Mouse (Mus musculus) adrenal gland, postnatal 25 days (tissue): Measurements from ENCODE around the gene Olfr791. TPM values are rescaled to one million over a fixed set of nuclear protein-coding genes. Genes with fewer than 3 reads are reported as not detected.

ENCODE experiments used
- DNase-seq: peaks from one replicate; pipeline ENCODE4 v3.0.0; 2021; ENCODE audit warnings: mixed read lengths
- long read RNA-seq: library from polyadenylated mRNA; stranded (forward); transcript quantifications from one replicate; pipeline ENCODE4 v2.0.0, GENCODE M21; 2021
- total RNA-seq: library from RNA; stranded (reverse); gene quantifications from 2 replicates; pipeline ENCODE4 v1.2.3, GENCODE M21; 2021

Gene Olfr791
- not detected in 2 replicates for total RNA-seq
- long read RNA-seq: 0 reads

- no peak for DNase-seq
Measured at GRCm38 (mm10) chr10:129521492-129521891, at the start of gene Olfr791. Gene Olfr791 (plus strand): TSS chr10:129521792.

GRCm38 (mm10) chr10:129473256-129473655 lies 48.3 kb upstream of the Olfr791 start:
- no peak for DNase-seq

GRCm38 (mm10) chr10:129473723-129474122 lies 47.9 kb upstream of the Olfr791 start:
- no peak for DNase-seq

DNA sequence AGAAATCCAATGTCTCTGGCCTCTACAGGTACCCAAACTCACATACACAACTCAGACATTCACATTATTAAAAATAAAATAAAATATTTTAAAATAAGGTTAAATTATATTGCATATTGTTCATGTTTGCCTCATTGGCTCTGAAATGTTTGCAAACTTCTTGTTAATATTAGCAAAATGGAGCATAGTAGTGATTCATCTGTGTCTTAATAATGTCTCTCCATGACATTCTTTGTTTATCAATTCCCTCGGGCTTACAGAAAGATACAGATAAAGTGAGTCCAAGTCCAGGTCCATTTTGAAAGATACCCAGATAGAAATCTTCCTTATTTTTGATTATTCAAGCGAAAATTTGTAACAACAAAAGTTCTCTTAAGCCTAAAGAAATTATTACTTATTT lies 37.1 kb upstream of the Olfr791 start, which contains the start of gene Olfr789:
TSS of gene Olfr789 (plus strand) at position 301 of the 400 bp plus-strand sequence.
- DNase-seq: no peak

DNA sequence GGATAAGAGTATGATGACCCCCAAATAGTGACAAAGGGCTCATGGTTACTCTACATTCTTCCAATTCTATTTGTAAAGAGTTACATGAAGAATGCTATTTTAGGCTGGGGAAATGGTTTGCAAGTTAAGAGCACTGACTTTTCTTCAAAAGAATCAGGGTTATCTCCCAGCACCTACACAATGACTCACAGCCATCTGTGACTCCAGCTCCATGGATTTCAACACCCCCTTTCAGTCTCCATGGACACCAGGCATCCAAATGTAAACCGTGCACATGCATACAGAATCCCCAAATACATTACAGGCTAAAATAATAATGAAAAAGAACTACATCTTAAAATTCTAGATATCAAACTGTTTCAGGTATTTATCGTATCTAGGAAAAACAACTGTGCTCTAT lies 31.5 kb upstream of the Olfr791 start:
- no peak for DNase-seq

DNA sequence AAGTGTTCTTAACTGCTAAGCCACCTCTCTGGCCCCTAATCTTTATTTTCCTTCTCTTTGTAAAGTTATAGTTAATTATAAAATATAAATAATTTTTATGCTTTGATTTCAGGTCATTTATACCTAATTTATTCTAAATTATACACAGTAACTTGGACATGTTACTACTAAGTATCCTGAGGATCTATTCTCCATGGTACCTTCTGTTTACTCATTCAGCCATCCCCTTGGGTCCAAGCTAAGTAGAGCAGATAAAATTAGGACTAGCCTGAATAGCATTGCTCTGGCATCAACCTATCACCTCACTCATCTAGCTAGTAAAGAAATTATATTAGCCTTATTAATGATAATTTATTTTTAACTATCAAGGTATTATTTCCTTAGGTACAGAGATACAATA lies 23.4 kb upstream of the Olfr791 start, which contains the start of gene Olfr790:
TSS of gene Olfr790 (plus strand) at position 301 of the 400 bp plus-strand sequence.
- no peak for DNase-seq

DNA sequence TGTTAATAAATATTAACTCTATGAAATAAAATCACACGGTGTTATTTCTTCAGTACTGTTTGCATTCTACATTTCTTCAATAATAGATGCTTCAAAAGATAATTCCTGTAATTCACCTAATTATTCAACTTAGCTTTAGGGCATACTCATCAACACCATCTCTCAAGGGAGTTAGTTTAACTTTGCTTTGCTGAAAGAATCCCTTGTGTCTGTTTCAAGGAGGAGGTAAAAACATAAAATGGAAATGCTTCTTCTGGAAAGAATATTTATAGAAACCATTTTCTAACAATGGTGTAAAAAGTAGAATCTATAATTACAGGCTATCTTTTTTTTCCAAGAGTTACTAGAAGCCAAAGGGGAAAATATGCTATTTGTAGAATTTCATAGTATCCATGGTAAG lies 17.3 kb downstream of the Olfr791 start, which contains the start of gene Olfr792:
TSS of gene Olfr792 (plus strand) at position 301 of the 400 bp plus-strand sequence.
- no peak for DNase-seq

- no peak for DNase-seq
Measured at GRCm38 (mm10) chr10:129549354-129549753, 27.8 kb downstream of the Olfr791 start.

DNA sequence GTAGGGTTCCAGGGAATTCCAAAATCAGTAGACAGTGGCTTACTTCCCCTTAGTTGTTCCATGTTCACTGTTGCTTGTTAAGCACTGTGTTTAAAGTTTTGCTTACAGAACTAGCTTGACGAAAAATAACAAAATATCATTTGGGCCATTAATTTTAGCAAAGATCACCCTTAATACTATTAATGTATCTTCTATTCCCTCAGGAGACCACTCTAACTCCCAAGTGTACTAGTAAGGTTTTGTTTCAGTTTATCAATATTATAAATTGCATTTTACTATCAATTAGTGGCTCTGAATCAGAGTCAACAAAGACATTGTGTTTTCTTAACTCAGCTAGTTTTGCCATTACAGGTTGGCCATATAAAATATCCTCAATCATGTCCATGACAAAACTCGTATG lies 45.8 kb downstream of the Olfr791 start, which contains the start of gene Olfr794:
TSS of gene Olfr794 (plus strand) at position 301 of the 400 bp plus-strand sequence.
- DNase-seq: no peak

DNA sequence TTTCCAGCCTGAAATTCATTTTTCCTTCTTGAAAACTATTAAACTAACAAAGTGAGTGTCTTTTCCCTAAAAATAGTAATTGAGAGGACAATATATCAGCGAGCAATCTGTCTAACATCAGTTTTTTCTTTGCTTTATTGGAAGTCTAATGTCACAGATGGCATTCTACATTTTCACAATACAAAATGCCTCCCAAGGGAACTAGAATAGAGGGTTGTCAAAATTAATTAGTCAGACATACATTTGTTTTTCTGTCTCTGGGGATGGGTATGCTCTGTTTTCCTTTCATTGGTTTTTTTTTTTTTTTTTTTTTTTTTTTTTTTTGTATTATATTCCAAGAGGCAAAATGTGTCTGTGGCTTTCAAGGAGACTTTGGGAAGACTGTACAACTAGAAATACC lies 55.5 kb downstream of the Olfr791 start:
- no peak for DNase-seq

Other genes with a start within 250 kb of the Olfr791 start
- not detected in 2 replicates for gene Olfr780, start 203.7 kb upstream of the Olfr791 start, total RNA-seq
- not detected in 2 replicates for gene Olfr781, start 192.9 kb upstream of the Olfr791 start, total RNA-seq
- not detected in 2 replicates for gene Olfr782, start 172.9 kb upstream of the Olfr791 start, total RNA-seq
- not detected in 2 replicates for gene Olfr784, start 137.7 kb upstream of the Olfr791 start, total RNA-seq
- gene Olfr785, start 116.4 kb upstream of the Olfr791 start, total RNA-seq: not detected in 2 replicates
- gene Olfr786, start 94.5 kb upstream of the Olfr791 start, total RNA-seq: not detected in 2 replicates
- not detected in 2 replicates for gene Olfr787, start 59.9 kb upstream of the Olfr791 start, total RNA-seq
- not detected in 2 replicates for gene Olfr788, start 50.8 kb upstream of the Olfr791 start, total RNA-seq
- gene Olfr789, start 37.0 kb upstream of the Olfr791 start, total RNA-seq: not detected in 2 replicates
- not detected in 2 replicates for gene Olfr790, start 23.3 kb upstream of the Olfr791 start, total RNA-seq
- gene Olfr792, start 17.4 kb downstream of the Olfr791 start, total RNA-seq: not detected in 2 replicates
- not detected in 2 replicates for gene Olfr794, start 45.9 kb downstream of the Olfr791 start, total RNA-seq
- gene Olfr796, start 90.8 kb downstream of the Olfr791 start, total RNA-seq: not detected in 2 replicates
- gene Olfr798, start 106.1 kb downstream of the Olfr791 start, total RNA-seq: not detected in 2 replicates
- not detected in 2 replicates for gene Olfr799, start 115.7 kb downstream of the Olfr791 start, total RNA-seq
- not detected in 2 replicates for gene Olfr800, start 135.9 kb downstream of the Olfr791 start, total RNA-seq
- gene Olfr801, start 152.1 kb downstream of the Olfr791 start, total RNA-seq: not detected in 2 replicates
- gene Olfr802, start 166.4 kb downstream of the Olfr791 start, total RNA-seq: not detected in 2 replicates
- not detected in 2 replicates for gene Olfr803, start 172.5 kb downstream of the Olfr791 start, total RNA-seq
- gene Olfr804, start 181.4 kb downstream of the Olfr791 start, total RNA-seq: not detected in 2 replicates
- not detected in 2 replicates for gene Olfr805, start 207.6 kb downstream of the Olfr791 start, total RNA-seq
- gene Olfr806, start 220.1 kb downstream of the Olfr791 start, total RNA-seq: not detected in 2 replicates
- gene Olfr807, start 236.0 kb downstream of the Olfr791 start, total RNA-seq: not detected in 2 replicates
- gene Olfr808, start 243.7 kb downstream of the Olfr791 start, total RNA-seq: not detected in 2 replicates